Mouse (Mus musculus): ENCODE data around the gene Il2rb.

Il2rb gene

DNA sequence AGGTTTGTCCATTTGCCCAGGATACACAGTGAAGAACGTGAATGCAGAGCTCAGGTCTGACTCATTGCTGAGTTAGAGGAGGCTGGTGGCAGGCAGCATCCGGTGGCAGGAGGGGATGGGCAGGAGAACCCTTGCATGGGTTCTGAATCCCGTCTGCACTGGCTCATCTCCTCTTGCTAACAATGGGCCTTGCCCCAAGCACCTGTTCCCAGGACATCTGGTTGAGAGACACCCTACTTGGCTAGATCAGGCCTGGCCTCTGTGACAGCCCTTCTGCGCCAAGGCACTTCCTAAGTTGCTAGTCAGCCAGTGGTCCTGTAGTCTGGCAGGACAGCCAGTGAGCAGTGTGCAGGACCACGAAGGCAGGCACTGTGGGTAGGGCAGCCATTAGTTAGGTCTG, 15.6 kb downstream of the Il2rb start:
- DNase-seq, result no peak

DNA sequence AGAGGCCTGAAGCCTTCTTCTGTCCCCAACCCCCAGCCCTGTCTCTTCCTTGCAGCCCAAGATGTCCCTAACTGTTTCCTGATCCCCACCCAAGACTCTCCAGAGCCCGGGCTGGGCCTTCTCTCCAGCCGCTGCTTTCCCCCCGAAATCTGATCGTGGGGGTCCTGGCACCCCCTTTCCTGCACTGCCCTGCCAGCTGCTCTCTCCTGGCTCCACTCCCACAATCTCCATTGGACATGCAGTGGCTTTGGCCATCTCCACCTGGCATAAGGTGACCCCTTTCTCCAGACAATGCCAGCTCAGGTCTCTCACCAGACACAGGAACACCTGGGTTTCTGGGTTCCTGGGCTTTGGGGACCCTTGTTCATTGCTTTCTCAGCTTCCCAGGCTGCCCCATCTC, 17.0 kb downstream of the Il2rb start:
- DNase-seq, result no peak

DNA sequence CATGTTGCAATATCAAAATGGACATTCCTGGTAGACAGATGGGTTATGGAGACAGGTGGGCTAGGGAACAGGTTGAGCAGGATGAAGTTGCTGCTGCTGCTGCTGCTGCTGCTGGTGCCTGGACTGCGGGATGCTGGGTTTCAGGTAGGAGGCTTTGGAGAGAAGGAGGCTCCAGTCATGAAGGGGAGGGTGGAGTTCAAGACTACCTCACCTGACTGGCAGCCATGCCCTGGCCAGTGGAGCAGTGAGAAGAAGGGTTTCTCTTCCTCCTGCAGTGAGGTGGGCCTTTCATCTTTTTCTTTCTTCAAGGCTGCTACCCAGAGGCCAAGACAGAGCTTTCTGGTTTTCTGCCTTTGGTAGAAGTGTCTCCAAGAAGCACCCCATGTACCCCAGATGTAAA, 18.2 kb downstream of the Il2rb start:
- no peak for DNase-seq

DNA sequence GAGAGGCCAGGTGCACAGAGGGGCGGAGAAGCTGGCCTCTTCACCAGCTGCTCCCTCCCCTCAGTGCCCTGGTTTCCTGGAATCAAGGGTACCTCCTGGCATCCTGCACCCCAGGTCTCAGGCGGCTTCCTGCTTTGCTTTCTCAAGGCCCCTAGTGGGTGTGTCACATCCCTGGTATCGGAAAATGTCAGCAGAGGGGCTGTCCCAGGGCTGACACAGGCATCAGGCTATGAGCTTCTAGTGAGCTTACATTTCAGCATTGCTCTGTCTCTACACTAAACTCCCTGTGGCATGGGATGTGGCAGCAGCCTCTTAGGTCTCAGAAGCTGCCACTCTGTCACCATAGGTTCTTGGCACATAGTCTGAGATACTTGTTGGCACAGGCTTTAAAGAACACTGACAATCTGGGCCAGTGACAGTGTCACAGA, 19.5 kb downstream of the Il2rb start:
- peak; percentile 62 for DNase-seq

DNA sequence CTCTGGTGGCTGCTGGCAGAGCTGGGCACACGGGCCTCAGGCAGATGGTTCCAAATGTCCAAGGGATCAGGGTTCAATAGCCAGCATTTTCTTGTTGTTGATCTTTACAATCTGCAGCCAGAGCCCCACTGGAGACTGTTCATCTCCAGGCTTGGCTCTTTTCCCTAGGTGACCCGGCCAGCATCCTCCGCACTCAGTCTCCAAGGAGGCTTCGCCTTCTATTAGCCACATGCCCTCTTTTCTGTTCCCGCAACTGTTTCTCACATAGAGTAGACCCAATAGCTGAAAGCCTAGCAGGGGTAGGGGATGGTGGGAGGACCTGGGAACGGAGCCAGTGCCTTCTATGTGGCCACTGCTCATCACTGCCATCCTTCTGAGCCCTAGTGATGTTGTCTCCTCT, 21.6 kb downstream of the Il2rb start:
- no peak for DNase-seq

DNA sequence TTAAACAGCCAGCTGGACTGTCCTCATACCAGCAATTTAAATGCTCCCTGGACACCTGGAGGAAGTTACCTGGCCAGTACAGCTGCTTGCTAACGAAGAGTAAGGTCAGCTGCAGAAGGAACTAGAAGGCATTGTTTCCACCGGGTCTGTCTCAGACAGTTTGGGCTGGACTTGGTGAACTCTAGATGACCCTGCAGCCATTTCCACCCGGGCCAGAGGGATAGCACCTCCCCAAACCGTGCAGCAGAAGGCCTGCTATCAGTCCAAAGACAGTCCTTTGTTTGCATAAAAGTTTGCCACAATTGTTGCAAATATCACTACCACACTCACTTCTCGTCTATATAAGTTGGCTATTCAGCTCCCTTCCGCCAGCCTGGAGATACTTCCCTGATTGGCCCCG, 23.2 kb downstream of the Il2rb start:
- DNase-seq, result no peak

DNA sequence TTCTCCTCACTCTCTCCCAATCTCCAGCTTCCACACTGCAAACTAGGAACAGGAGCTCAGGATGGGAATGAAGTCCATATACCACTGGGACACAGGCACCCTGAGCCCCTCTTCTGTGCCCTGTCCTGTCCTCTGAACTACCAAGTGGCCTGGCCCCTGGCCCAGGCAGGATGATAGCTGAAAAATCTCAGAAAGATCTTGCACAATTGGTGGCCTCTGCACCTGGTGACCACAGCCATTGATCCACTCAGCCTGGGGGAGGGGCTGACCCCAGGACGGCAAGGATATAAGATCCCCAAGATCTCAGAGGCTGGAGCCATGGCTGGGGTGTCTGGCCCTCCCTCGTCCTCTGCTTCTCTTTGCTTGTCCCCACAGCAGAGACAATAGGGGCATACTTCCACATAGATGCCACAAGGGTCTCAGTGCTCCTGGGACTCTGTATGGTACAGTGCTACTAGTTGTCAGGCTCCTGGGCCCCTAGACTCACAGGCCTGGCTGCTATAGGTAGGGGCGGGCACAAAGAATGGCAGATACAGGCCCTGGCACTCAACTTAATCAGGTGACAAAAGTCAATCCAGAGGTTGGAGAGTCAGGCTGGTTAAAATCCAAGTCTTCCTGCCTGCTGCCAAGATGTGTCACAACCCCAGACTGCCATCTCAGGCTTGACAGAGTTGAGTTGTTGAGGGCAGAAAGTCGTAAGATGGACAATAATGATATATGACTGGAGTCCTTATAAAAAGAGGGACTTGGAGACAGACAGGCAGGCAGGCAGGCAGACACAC, 24.4 kb downstream of the Il2rb start:
- DNase-seq, result no peak

DNA sequence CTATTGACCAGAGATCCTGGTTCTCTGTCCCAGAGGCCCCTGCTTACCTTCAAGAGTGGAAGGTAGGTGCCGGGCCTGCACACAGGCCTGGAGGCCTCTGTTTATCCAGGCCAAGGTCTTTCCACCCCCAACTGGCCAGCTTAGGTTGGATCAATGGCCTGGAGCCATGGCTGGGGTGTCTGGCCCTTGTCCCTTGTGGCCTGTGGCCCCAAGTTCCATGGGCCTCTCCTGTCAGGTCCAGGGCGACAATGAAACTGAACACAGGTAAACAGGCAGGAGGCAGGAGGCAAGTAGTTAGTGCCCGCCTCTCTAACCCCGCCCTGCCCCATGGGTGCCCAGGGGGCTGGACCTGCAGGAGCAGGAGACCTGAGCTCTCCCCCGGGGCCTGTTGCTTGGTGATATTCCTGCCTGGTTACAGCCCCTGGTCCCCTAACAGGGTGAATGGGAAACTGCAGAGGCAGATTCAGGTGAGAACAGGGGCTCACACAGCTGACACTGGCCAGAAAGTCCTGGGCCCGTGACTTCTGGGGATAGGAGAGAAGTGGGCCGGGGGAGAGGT, 26.6 kb downstream of the Il2rb start, which contains the start of gene Tmprss6:
Gene Tmprss6, minus strand, starts transcription at position 256 of the 559 bp plus-strand sequence.
- DNase-seq, result no peak

DNA sequence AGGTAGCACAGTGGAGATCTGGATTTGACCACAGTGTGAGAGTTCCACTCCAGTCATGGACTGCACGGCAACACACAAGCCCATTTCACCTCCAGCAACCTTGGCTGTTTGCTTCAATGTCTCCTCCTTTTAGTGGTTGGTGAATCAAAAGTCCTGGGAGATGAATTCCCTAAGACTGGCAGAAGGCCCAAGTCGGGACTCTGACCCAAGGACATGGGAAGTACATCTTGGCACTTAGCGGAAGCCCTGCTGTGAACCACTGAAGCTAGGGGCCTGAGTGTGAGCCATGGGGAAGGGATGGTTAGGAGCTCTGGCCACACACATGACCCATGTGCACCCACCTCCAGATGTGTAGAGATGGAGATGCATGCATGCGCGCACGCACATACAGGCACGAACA, 27.5 kb downstream of the Il2rb start:
- no peak for DNase-seq

DNA sequence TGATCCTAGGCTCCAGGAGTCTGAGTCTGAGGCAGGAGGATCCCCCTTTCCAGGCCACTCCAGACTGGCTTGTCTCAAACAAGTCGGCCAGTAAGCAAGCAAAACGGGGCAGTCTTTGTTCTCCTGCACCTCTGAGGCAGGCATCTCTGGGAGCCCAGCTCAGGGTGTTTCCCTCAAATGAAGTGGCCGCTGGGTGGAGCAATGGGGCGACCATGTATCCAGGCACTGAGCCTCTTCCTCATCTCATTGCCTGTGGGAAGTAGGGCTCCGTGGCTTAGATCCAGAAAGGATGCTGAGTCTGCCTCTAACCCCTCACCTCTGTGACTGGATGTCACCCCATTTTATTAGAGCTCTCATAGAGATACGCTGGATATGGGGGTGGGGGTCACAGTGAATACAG, 28.3 kb downstream of the Il2rb start:
- DNase-seq, result no peak

DNA sequence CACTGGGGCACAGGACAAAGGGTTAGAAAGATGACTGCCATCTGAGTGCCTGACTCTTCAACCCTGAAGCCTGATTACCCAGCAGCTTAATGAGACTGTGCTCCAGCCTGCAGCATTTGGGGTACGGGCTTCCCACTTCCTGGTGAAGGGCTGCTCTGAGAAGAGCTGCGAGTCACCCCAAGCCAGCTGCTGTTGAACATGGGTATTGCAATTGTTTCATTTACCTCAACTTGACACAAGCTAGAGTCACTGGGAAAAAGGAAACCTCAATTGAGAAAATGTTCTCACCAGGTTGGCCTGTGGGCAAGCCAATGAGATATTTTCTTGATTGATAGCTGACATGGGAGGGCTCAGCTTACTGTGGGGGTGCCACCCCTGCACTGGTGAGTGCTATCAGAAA, 32.1 kb downstream of the Il2rb start:
- DNase-seq, result no peak

DNA sequence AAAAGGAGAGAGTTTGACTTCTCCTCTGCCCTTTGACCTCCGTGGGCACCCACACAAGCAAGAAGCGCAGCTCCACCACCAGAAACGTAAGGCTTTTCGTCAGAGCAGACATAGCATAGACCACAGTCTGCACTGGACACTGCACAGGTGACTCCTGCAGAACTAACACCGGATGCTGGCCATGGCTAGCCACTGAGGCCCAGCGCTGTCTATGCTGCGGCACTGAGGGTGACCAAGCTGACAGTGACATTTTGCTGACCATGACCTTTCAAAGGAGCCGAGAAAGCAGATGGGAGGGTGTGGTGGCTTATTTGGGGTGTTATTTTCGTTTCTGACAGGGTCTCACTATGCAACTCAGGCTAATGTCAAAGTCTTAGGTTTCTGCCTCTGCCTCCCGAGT, 37.9 kb downstream of the Il2rb start:
- DNase-seq, result no peak

DNA sequence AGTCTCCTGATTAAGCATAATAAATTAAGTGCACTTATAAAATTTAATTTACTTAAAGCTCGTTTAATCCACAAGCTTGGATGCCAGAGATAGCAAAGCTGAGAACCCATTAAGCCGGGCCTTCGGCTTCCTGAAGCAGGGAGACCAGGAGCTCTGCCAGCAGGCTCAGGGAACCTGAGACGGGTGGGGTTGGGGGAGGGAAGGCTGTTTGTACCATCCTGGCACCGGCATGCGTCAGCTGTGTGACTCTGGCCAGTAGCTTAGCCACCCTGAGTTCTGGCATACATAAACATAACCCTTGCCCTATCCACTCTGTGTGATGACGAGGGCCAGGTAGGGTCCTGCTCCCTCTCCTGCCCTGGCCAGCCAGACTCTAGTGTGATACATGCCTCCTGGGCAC, 39.0 kb downstream of the Il2rb start:
- DNase-seq, result no peak

DNA sequence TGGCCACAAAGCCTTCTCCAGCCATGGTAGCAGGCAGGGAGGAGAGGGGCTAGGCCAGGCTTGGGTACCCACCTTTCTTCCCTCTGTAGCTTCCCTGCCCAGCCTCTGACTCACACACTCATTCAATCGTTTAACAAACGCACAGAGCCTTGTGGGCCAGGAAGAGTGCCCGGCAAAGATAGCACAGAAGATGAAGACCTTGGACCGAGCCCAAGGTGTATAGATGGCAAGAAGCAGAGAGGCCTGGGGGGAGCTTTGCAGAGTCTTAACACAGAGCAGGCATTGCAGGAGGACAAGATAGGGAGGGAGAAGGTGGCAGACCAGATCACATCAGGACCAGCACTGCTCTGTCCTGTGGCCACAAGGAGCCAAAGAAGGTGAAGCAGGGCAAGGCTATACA, 39.9 kb downstream of the Il2rb start:
- no peak for DNase-seq

DNA sequence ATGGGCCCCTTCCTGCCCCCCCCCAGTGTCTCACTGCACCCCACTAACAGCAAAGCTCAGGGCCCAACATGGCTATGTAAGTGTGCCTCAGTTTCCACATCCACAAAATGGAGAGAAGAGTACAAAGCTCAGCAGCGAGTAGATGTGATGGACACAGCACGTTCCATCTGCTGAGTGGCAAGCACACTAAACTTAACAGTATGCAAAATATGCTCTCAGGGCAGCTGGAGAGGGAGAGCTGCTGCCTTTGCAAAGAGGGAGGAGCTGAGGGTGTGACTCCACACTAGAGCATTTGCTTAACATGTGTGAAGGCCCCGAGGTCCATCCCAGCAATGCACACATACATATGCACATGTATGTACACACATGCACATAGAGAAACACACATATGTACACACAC, 42.1 kb downstream of the Il2rb start:
- DNase-seq, result no peak

DNA sequence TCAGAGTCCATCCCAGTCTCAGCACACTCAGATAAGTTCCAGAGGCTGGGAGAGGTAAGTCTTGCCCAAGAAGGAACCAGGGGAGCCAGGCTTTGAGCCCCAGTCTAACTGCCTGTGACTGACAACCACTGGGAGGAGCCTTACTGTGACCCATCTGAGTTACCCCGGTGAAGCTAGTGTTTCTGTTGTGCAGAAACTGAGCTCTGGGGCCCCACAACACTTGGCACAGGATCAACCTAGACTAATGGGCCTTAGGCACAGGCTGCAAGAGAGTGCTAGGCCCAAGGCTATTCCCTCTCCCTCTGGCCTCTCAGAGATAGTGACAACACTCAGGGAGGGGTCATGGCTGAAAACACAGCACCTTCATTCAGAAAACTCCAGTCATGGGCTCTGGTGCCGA, 43.9 kb downstream of the Il2rb start:
- no peak for DNase-seq

DNA sequence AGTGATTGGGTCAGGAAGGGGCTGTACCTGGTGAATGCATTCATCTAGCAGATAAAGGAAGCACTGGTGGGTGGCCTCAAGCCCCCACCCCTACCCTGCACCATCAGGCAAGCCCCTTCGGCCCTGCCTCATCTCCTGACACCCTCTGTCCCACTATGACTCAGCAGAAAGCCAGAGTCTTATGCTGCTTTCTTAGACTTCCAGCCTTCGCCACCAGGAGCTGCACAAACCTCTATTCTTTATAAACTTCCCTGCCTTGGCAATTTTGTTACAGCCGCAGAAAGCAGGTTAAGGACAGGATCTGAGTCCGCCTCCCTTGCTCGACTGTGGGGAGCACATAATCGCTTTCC, 44.7 kb downstream of the Il2rb start:
- no peak for DNase-seq

DNA sequence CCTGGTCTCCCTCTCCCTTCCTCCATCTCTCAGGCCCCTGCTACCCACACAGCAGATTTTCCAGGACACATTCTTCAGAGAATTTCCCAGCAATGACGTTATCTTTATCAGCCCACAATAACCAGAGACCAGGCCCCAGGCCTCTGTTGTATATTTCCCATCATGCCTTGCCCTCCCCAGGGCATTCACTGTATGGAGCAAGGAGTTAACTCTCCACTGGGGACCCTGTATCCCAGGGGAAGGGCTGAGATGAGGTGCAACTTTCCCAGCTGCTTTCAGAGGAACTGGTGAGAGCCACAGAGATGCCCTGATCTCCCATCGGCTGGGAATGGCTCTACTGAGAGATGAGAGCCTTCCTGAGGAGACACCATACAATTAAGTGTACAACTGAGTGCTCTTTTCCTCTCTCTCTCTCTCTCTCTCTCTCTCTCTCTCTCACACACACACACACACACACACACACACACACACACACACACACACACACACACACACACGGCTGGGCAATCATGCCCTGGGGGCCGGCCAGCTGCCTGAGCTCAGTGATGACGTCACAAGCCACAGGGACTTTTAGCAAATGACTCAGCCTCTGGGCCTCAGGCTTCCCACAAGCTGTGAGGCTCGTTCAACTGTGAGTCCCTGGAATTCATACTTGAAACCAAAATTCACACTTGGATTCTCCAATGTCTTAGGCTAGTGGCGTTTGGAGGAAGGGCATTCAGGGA, 45.2 kb downstream of the Il2rb start:
- DNase-seq, result no peak

DNA sequence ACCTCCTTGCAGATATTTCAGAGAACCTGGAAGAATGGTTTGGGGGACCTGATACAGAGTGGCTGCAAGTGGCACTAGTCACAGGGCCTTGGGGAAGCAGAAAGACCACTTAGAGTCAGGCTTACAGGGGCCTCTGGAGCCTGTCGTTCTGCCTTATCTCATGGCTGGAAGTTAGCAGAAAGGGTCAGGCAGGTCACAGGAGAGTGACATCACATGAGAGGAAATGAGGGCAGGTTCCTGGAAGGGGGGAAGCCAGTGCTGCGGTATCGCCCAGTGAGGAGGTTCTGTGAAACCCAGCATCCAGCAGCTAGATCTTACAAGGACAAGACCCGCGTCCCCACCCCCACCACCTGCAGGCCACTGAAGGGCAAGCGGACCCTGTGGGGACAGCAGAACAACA, 45.9 kb downstream of the Il2rb start:
- no peak for DNase-seq

DNA sequence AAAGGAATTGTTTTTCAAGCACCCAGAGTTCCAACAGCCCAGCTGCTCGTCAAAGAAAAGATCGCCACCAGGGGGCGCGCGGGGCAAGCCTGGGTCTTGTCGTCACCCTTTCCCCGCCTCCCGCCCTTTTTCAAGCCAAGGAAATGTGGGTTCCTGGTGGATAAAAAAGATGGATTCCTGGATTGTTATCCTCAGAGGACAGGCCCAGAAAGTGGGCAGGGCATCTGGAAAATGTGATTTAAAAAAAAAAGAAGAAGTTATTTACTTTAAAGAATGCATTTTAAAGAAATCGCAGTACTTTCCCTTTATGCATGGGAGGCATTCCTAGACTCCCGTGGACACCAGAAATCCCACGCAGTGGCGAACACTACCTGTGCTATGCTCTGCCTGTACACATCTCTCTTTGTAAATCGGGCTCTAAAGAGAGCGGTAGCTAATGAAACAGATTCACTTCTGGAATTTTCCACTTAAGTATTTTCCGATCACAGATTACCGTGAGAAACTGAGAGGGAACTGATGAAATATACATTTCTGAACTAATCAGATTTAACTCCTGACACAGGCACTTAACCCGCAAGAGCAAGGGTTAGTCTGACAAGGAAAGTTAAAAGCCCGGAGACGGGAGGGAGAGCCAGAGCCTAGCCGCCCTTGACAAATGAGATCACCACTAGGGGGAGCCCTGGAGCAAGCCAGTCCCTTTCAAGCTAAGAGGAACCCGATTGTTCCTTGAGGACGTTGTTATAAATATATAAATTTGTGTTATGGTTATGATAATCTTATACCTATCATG, 47.1 kb downstream of the Il2rb start:
- peak; percentile 90 for DNase-seq

DNA sequence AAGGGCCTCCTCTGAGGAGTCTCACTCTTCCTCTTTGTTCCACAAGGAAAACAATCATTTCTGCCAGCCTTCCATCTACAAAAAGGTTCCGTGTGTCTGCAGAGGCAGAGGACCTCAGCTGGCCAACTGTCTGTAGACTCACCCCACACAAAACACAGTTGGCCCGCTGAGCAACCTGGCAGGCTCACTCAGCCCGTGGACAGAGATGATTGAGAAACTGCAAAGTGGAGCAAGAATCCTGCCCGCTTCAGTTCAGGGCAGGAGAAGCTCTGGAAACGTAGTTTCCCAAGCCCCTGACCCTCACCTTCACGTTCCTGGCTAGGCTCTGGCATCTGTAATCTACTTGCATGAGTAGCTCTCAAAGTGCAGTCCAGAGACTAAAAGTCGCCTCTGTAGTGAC, 48.0 kb downstream of the Il2rb start:
- DNase-seq, result no peak

DNA sequence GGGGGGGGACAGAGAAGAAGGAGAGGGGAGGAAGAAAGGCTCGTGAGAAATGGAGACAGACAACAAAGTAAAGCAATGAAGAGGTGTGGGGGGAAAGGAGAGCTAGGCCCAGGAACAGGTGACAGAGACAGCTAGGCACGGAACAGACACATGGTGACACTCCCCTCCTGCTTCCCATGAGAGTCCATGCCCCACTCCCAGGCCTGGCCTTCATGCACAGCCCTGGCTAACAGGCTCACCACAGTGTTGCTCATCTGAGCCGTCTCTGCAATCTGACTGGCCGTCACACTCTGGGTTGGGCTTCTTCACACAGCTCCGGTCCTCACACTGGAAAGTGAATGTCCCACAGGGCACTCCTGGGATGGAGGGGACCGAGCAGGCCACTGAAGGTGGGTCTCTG, 51.2 kb downstream of the Il2rb start:
- no peak for DNase-seq

DNA sequence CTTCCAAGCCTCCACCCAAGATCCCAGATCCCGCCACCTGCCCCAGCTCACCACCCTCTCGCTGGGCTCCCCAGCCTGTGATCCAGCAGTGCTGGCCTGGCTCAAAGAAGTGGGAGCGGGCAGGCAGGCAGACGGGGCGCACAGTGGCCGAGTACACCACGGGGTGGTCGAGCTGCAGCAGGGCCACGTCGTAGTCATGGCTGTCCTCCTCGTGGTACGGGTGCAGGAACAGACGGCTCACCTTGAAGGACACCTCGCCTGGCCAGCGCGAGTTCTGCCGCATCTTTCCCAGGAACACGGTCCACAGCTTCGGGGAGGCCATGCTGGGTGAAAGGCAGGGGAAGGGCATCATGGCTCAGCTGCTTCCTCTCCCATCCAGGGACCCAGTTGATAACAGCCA, 52.8 kb downstream of the Il2rb start:
- peak; percentile 28 for DNase-seq

DNA sequence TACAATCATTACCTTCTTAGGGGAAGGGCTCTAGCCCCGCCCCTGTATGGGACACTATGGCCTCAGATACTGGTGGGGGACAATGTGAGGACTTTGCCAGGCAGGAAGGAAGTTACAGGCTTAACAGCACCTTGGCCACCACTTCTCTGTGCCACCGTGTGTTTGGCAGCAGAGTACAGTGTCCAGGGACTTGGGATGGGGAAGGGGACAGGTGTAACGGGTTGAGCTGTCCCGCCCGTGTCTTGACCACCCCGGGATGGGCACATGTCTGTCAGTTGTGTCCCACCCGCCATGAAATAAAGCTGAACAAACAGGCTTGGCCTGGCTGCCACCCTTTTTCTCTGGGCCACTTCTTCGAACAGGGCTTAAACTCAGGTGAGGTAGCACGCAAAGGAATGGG, 56.1 kb downstream of the Il2rb start:
- DNase-seq, result peak; percentile 57
